Mouse (Mus musculus) heart, embryonic 14.5 days (tissue): ENCODE results near the gene Tob2. TPM values are rescaled to one million over a fixed set of nuclear protein-coding genes. Genes with fewer than 3 reads are reported as not detected.

ENCODE experiments used
- ATAC-seq: fragments of 200-750 bp; cut with Nextera tagmentation; 2 replicates; pipeline ENCODE4 v1.8.0; 2017; ENCODE audit warnings: low read depth, moderate TSS enrichment; ENCODE audit not compliant: insufficient number of reproducible peaks, insufficient read depth, low FRiP score
- H3K27ac ChIP-seq, 2 experiments: fragments of 200-500 bp in 1 of 2; fragments of 300-500 bp in 1 of 2; sonication (generic) in 1 of 2; replicated peaks in 1 of 2; 2 replicates each; pipeline ENCODE4 v1.5.1; 2012 to 2014; ENCODE audit warnings: low read depth in 2 of 2, low read length in 2 of 2, control low read depth in 1 of 2, mild to moderate bottlenecking in 1 of 2, mixed read lengths in 1 of 2; ENCODE audit not compliant: control insufficient read depth in 1 of 2, insufficient read depth in 1 of 2
- H3K27me3 ChIP-seq: fragments of 300-500 bp; sonication (generic); 2 replicates; pipeline ENCODE4 v1.6.1; 2014; ENCODE audit warnings: mild to moderate bottlenecking, low read length, control low read depth; ENCODE audit not compliant: control insufficient read depth, insufficient read depth
- H3K36me3 ChIP-seq: fragments of 300-500 bp; sonication (generic); 2 replicates; pipeline ENCODE4 v1.6.1; 2014; ENCODE audit warnings: mild to moderate bottlenecking, control low read depth, low read length, mixed read lengths; ENCODE audit not compliant: control insufficient read depth, insufficient read depth
- H3K4me1 ChIP-seq, 2 experiments: fragments of 200-500 bp in 1 of 2; fragments of 300-500 bp in 1 of 2; sonication (generic) in 1 of 2; 2 replicates each; pipeline ENCODE4 v1.6.1; 2012 to 2014; ENCODE audit warnings: low read length in 2 of 2, control low read depth in 1 of 2, mixed read lengths in 1 of 2; ENCODE audit not compliant: control insufficient read depth in 2 of 2, insufficient read depth in 2 of 2
- H3K4me2 ChIP-seq: fragments of 300-500 bp; sonication (generic); 2 replicates; pipeline ENCODE4 v1.6.1; 2014; ENCODE audit warnings: mild to moderate bottlenecking, low read length
- H3K4me3 ChIP-seq, 2 experiments: fragments of 200-500 bp in 1 of 2; fragments of 300-500 bp in 1 of 2; sonication (generic) in 1 of 2; 2 replicates each; pipeline ENCODE4 v1.5.1; 2012 to 2014; ENCODE audit warnings: low read length in 2 of 2, mild to moderate bottlenecking in 2 of 2, control low read depth in 1 of 2, low read depth in 1 of 2, moderate library complexity in 1 of 2; ENCODE audit not compliant: control insufficient read depth in 1 of 2, insufficient read depth in 1 of 2
- H3K9ac ChIP-seq: fragments of 300-500 bp; sonication (generic); 2 replicates; pipeline ENCODE4 v1.6.1; 2014; ENCODE audit warnings: mild to moderate bottlenecking, low read length
- H3K9me3 ChIP-seq: fragments of 300-500 bp; sonication (generic); 2 replicates; pipeline ENCODE4 v1.6.1; 2016; ENCODE audit warnings: low read length, control low read depth; ENCODE audit not compliant: control insufficient read depth
- WGBS: fragments of 180-500 bp; shearing (Covaris S2); extraction: QIAGEN DNeasy Blood & Tissue Kit; methylation state at CpG from one replicate; pipeline ENCODE4 v1.1.7; 2014; 5-methylcytosine and 5-hydroxymethylcytosine counted together
- polyA plus RNA-seq: library from polyadenylated mRNA; unstranded; fragments of >200 nt; fragmentation: Nextera tagmentation; extraction: Ambion mirVana; gene quantifications from 2 replicates; pipeline ENCODE4 v1.2.1, GENCODE M21; 2014

The Tob2 gene
- polyA plus RNA-seq, 1 experiment from 2014 or later, result 12.4 TPM

GRCm38 (mm10) chr15:81845724-81846123, 12.9 kb downstream of the Tob2 start:
- Histone ChIP-seq H3K4me3 (no peak overlapping the region), H3K4me1 (peaks cover 5% of the 10 kb centered on the region in 2 experiments; a peak in 2 of 4 replicates), H3K4me2 (no peak overlapping the region), H3K27ac (no peak overlapping the region), H3K27me3 (no peaks in the 10 kb centered on the region), H3K36me3 (peaks cover 33% of the 10 kb centered on the region), H3K9me3 (no peaks in the 10 kb centered on the region), H3K9ac (no peak overlapping the region; the same call in 1 of the 2 replicates)
- 15% methylated on average over 4 of the region's 4 CpGs for WGBS
- ATAC-seq, result no peak

GRCm38 (mm10) chr15:81845033-81845625, 13.5 kb downstream of the Tob2 start:
- Histone ChIP-seq H3K27me3 (no peaks in the 10 kb centered on the region), H3K27ac (no peak overlapping the region), H3K9ac (no peak overlapping the region), H3K4me1 (peaks cover 5 to 6% of the 10 kb centered on the region in 2 experiments; a peak in 3 of 4 replicates), H3K4me2 (no peak overlapping the region), H3K4me3 (no peak overlapping the region), H3K36me3 (peaks cover 27% of the 10 kb centered on the region), H3K9me3 (no peaks in the 10 kb centered on the region)
- no peak for ATAC-seq
- WGBS, result 69% methylated on average over 5 of the region's 5 CpGs

GRCm38 (mm10) chr15:81842275-81842674, 16.3 kb downstream of the Tob2 start:
- peaks cover 5% of the 10 kb centered on the region for H3K36me3 ChIP-seq
- H3K27me3 ChIP-seq, result no peaks in the 10 kb centered on the region
- ATAC-seq, result no peak
- H3K4me3 ChIP-seq, result no peak overlapping the region
- H3K4me1 ChIP-seq, result peaks cover 18 to 23% of the 10 kb centered on the region in 2 experiments
- no peak overlapping the region for H3K4me2 ChIP-seq
- WGBS, result 82% methylated on average over 7 of the region's 7 CpGs
- H3K9me3 ChIP-seq, result no peaks in the 10 kb centered on the region
- H3K9ac ChIP-seq, result no peak overlapping the region
- no peak overlapping the region for H3K27ac ChIP-seq

DNA sequence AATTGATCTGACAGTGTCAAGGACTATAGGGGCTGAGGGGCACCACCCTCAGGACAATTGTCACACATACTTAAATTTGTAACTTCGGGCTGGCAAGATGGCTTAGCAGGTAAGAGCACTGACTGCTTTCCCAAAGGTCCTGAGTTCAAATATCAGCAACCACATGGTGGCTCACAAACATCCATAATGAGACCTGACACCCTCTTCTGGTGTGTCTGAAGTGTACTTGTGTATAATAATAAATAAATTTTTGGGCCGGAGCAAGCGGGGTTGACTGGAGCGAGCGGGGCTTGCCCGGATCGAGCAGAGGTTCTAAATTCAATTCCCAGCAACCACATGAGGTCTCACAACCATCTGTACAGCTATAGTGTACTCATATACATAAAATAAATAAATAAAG, 18.3 kb downstream of the Tob2 start:
- no peak overlapping the region for H3K4me2 ChIP-seq
- no peaks in the 10 kb centered on the region for H3K27me3 ChIP-seq
- H3K9ac ChIP-seq, result no peak overlapping the region
- no peaks in the 10 kb centered on the region for H3K36me3 ChIP-seq
- no peak for ATAC-seq
- 89% methylated on average over 7 of the region's 7 CpGs for WGBS
- peaks cover 22 to 33% of the 10 kb centered on the region in 2 experiments for H3K4me1 ChIP-seq
- H3K27ac ChIP-seq, result peak overlapping the region in 1 of 2 experiments; percentile 67; a peak in 1 of 4 replicates
- no peaks in the 10 kb centered on the region for H3K9me3 ChIP-seq
- H3K4me3 ChIP-seq, result no peak overlapping the region

DNA sequence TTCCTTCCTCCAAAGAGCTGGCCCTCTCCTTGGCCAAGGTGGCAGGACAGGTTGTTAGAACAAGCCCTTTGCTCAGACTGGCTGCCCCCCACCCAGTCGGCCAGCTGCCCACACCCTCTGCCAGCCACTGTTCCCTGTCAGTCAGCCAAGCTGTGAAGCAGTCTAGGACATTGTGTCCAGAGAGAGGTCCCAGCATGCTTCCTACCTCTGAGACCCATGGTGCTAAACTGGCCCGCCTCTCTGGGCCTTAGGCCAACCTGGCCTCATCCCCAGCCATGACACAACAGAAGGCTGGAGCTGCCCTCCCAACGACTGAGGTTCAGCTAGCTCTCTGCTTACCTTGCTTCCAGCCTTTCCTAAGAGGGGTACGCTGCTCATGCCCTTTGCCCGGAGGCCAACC, 19.0 kb downstream of the Tob2 start:
- Histone ChIP-seq H3K4me1 (peaks cover 22 to 34% of the 10 kb centered on the region in 2 experiments), H3K27ac (peak overlapping the region; percentile 46 to 67), H3K4me2 (no peak overlapping the region), H3K9me3 (no peaks in the 10 kb centered on the region), H3K4me3 (no peak overlapping the region), H3K27me3 (no peaks in the 10 kb centered on the region), H3K9ac (peak overlapping the region; percentile 34; the same call in 1 of the 2 replicates), H3K36me3 (no peaks in the 10 kb centered on the region)
- 44% methylated on average over 5 of the region's 5 CpGs for WGBS
- ATAC-seq, result peak; percentile 82

GRCm38 (mm10) chr15:81838554-81839235, 19.9 kb downstream of the Tob2 start:
- Histone ChIP-seq H3K4me1 (peaks cover 29 to 43% of the 10 kb centered on the region in 2 experiments), H3K9me3 (no peaks in the 10 kb centered on the region), H3K9ac (no peak overlapping the region), H3K4me3 (no peak overlapping the region), H3K27ac (no peak overlapping the region), H3K4me2 (no peak overlapping the region), H3K27me3 (no peaks in the 10 kb centered on the region), H3K36me3 (no peaks in the 10 kb centered on the region)
- WGBS, result 68% methylated on average over 14 of the region's 14 CpGs
- no peak for ATAC-seq

DNA sequence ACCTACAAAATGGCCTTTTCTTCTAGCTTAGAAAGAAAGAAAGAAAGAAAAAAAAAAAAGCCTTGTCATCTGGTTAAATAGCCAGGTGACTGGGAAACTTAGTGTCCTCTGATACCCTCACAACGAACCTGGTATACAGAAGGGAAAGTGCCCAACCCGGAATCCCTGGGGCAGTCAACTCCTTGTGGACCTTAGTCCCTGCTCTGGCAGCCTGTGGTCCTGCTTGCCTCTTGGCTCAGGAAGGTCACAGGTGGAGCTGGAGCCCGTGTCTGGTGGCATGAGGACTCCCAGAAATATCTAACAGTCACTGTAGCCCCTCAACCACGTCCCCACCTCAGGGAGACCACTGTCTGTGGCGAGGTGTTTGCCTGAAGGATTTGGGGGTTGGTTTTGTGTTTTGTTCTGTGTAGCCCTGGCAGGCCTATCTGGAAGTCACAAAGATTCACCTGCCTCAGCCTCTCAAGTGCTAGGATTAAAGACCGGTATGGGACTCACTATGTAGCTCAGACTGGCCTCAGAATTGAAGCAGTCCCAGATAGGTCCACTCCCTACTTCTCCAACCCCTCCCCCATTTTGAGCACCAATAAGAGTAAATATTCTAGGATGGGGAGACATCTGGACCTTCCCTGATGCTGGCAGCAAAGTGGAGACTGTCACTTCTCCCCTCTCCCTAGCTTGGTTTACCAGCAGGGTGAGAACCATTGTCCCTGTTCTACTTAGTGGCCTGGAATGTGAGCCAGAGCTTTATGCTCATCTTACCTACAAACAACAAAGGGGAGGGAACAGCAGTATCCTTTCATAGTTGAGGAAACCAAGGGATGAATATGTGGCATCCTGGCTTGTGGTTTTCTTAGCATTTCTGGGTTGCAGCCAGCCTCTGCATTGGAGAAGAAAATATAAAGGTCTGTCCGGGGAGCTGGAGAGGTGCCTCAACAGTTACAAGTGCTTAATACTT, 21.4 kb downstream of the Tob2 start:
- peak overlapping the region in 1 of 2 experiments; percentile 62; a peak in 1 of 4 replicates for H3K27ac ChIP-seq
- peak overlapping the region; percentile 68 for H3K9ac ChIP-seq
- no peaks in the 10 kb centered on the region for H3K27me3 ChIP-seq
- H3K4me2 ChIP-seq, result peak overlapping the region; percentile 73
- no peaks in the 10 kb centered on the region for H3K9me3 ChIP-seq
- H3K4me3 ChIP-seq, result peak overlapping the region in 1 of 2 experiments; percentile 36; a peak in 1 of 4 replicates
- 58% methylated on average over 7 of the region's 7 CpGs for WGBS
- peaks cover 29 to 47% of the 10 kb centered on the region in 2 experiments for H3K4me1 ChIP-seq
- ATAC-seq, result no peak
- H3K36me3 ChIP-seq, result no peaks in the 10 kb centered on the region
